Mouse (Mus musculus) right cerebral cortex, postnatal 25 days (tissue): Measurements from ENCODE around the gene Ppp1r11.

Experiments
- DNase-seq: peaks from one replicate; pipeline ENCODE4 v3.0.0; 2022

The Ppp1r11 gene

GRCm38 (mm10) chr17:36958884-36959283, 7.3 kb upstream of the Ppp1r11 start:
- no peak for DNase-seq

GRCm38 (mm10) chr17:36957999-36958743, 6.6 kb upstream of the Ppp1r11 start, which contains the start of the genes Znrd1 and Znrd1as:
Gene Znrd1, minus strand, starts transcription at chr17:36958559.
Gene Znrd1as, plus strand, starts transcription at chr17:36958592.
- peak; percentile 94 for DNase-seq

GRCm38 (mm10) chr17:36953062-36953461, 1.5 kb upstream of the Ppp1r11 start:
- no peak for DNase-seq

DNA sequence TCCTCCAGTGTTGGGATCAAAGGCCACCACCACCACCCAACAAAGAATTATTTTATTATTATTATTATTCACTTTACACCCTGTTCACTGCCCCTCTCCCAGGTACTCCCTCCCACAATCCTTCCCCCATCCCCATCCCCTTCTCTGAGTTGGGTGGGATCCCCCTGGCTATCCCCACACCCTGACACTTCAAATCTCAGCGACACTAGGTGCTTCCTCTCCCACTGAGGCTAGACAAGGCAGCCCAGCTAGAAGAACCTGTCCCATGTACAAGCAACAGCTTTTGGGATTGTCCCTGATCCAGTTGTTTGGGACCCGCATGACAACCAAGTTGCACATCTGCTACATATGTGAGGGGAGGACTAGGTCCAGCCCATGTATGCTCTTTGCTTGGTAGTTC, 1.1 kb upstream of the Ppp1r11 start:
- DNase-seq = no peak

GRCm38 (mm10) chr17:36949265-36949664, 2.3 kb downstream of the Ppp1r11 start:
- DNase-seq = no peak

GRCm38 (mm10) chr17:36948286-36948685, 3.3 kb downstream of the Ppp1r11 start:
- no peak for DNase-seq

DNA sequence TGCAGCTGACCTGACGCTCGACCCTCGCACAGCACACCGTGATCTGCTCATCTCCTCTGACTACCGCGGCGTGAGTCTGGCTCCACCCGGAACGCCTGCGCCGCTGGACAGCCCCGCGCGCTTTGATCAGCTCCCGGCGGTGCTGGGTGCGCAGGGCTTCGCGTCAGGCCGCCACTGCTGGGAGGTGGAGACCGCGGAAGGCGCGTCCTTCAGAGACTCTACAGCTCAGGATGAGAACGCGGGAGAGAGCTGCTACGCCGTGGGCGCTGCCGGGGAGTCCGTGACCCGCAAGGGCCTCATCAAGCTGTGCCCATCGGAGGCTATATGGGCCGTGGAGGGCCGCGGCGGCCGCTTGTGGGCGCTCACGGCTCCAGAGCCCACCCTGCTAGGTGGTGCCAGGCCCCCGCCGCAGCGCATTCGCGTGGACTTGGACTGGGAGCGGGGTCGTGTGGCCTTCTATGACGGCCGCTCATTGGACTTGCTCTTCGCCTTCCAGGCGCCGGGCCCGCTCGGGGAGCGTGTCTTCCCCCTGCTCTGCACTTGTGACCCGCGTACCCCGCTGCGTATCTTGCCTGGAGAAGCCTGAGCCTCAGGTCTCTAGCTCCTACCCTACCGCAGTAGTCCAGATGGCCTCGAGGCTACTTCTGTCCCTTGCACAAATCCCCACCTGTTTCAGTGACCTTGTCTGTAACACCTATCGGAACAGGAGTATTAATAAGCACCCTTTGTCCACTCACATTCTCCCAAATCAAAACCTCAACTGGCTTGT, 4.3 kb downstream of the Ppp1r11 start:
- peak; percentile 71 for DNase-seq

- no peak for DNase-seq
These were observed 7.3 kb downstream of the Ppp1r11 start for GRCm38 (mm10) chr17:36944121-36944775.

DNA sequence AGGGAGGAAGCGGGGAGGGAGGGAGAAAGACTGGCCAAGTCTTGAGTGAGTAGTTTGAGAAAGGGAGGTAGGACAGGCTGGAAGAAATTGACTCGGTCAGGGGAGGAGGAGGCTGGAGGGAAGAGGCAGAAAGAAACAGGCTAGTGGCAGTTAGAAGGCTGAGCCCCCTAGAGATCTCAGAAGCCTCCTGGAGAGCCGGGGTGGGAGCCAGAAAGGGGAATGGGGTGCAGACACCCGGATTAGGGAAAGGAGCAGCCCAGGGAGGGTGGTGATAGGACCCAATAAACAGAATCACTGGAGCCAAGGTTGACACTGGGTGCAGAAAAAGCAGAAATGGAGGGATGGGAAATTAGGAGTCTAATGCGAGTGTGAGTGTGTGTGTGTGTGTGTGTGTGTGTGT, 7.8 kb downstream of the Ppp1r11 start:
- DNase-seq = no peak

DNA sequence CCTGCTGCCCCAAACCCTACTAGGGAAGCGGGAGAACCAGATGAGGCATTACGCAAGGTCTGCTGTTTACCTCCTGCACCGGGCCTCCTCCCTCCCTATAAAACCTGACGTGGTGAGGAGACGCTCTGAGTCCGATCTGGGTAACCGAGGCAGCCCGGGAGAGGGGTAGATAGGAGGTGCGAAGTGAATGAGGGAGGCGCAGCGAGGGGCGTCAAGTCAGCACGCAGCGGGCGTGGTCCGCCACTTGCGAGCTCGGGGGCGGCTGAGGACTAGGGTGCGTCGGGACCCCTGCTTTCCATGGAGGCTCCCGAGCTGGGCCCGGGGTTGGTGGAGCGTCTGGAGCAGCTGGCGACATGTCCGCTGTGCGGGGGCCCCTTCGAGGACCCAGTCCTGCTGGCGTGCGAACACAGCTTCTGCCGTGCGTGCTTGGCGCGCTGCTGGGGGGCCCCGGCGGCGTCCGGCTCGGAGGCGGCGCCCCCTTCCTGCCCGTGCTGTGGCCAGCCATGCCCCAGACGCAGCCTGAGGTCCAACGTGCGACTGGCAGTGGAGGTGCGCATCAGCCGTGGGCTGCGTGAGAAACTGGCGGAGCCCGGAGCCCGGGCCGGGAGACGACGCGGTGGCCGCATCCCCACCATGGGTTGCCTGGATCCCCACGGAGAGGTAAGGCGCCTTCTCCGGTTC, 8.6 kb downstream of the Ppp1r11 start, which contains the start of gene Rnf39:
Gene Rnf39 (plus strand): TSS at position 128 of the 681 bp plus-strand sequence.
- peak; percentile 53 for DNase-seq

DNA sequence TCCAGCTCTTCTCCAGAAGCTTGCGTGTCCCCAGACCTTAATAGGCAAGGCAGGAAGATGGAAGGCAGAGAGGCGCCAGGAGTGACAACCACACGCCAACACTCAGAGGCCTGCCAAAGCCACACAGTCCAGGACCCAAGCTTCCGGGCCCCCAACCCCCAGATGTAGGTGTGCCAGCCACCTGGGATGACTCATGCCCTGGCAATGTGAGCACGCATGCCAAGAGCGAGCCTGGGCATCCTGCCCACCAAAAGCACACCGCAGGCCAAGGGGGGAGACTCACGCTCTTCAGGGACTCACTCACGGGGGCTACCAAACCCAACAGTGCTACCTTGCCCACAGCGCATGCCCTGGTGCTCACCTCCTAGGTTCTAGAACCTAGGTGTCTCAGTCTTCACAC, 9.2 kb downstream of the Ppp1r11 start:
- DNase-seq = peak; percentile 72

DNA sequence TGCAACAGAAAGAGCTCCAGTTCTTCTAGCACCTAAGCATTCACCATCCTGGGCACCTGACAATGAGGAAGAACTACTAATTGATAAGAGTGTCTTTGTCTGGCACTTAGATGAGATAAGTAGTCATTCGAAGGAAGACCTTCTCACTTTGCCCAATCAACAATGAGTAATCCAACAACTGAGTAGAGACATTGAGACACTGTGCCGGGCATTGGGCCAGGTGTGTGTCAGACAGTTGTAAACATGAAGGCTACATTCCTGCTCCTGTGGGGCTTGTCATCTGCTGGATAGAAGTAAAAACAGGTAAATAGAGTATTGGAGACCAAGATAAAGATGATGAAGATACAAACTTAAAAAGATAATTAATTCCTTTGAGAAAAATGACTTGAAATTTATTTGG, 13.5 kb downstream of the Ppp1r11 start:
- no peak for DNase-seq

- no peak for DNase-seq
These were observed 19.7 kb downstream of the Ppp1r11 start for GRCm38 (mm10) chr17:36931806-36932205.

- no peak for DNase-seq
These were observed 20.4 kb downstream of the Ppp1r11 start for GRCm38 (mm10) chr17:36931130-36931529.

GRCm38 (mm10) chr17:36930233-36930632, 21.3 kb downstream of the Ppp1r11 start:
- DNase-seq = no peak

- peak; percentile 36 for DNase-seq
These were observed 22.2 kb downstream of the Ppp1r11 start for GRCm38 (mm10) chr17:36929236-36929932.

DNA sequence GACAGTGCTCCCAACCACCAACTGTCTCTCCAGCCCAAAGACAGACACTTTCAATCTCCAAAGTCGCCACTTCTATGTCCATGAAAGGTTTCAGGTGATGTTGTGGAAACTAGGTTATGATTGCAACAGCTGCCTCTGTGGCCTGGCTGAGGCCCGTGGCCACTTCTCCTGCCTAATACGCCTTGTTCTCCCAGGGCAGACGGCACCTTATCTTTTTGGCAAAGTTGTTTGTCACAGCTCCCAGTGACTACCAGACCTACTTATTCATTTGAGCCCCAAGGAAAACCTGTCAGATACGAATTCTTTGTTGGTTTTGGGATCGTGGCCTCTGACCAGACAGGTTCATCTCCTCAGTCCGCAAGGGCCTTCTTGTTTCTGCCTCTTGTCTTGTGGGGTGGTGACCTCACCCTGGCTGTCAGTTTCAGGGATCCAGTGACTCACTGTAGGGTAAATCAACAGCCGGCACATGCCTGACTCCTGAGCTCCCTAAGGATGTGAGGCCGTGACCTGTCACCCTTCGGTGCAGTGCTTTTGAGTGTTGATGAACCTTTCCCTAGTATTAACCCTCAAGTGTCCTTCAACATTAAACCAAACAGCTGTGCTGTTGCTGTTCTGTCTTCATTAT, 23.9 kb downstream of the Ppp1r11 start:
- DNase-seq = no peak

DNA sequence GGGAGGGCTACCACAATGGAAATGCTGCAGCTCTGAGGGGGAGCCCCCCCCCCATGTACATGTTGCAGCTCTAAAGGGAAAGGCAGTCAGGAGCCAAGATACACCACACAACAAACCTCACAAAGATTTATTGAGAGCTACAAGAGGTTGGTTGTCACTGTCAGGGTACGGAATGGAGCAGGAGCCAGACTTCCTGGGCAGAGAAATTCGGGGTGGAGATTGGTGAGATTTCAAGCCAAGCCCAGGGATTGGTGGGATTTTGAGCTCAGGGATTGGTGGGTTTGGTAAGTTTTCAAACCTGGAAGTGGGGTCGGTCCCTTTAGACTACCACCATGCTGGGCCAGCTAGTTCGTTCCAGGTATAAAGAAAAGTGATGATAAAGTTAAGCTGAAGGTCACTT, 28.1 kb downstream of the Ppp1r11 start:
- no peak for DNase-seq

GRCm38 (mm10) chr17:36922715-36923114, 28.8 kb downstream of the Ppp1r11 start:
- DNase-seq = no peak

DNA sequence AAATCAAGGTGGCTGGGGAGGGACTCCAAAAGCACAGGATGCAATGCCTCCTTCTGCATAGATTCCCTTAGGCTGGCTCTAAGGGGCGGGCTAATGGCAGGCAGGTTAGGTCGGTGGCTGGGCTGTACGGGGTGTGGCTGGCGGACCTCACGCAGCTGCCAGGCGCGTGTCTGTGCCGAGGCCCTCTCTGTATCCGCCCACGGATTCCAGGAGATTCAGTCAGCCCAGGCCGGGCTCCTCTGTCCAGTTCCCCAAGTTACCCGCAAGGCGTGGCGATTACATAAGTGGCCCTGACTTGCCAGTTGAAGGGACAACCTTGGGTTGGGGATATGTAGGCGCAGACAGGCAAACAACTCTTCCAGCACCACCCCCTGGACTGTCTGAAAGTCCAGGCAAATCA, 31.3 kb downstream of the Ppp1r11 start:
- no peak for DNase-seq

DNA sequence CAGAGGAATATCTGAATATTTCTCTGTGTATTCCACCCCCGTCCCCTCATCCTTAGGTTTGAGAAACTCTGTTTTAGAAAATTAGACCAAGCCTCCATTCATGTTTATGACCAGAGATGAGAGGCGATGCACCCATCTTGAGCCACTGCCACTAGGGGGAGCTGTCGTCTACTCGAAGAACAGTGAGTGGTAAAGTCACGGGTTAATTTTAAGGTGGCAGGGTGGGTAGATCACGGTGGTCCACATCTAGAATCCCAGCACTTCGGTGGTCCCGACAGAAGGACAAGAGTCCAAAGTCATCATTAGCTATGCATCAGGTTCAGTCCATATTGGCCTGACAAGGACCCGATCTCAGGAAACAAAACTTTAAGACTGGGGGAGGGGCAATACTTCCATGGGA, 36.5 kb downstream of the Ppp1r11 start:
- DNase-seq = peak; percentile 43

DNA sequence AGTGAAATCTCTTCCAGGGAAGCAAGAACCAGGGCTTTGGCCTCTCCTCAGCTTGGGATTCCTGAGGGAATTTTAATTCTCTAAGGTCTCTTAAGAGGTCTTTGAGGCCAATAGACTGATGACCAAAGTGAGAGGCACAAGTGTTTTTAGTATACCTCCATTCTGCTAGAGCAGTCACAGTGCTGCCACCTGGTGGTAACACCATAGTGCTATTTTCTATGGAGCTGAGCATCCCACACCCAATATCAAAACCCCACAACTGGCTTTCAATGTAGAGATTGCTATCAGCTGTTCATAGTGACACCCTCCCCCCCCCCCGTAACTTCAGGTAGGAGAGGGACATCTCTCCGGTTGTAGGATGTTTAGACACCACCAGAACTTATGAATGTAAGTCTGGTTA, 37.4 kb downstream of the Ppp1r11 start:
- peak; percentile 53 for DNase-seq
